Mouse (Mus musculus): Measurements from ENCODE around the gene Dph2. TPM values are rescaled to one million over a fixed set of nuclear protein-coding genes. Genes with fewer than 3 reads are reported as not detected.

The Dph2 gene
- polyA plus RNA-seq, 1 experiment from 2014 or later = 22.0 TPM

DNA sequence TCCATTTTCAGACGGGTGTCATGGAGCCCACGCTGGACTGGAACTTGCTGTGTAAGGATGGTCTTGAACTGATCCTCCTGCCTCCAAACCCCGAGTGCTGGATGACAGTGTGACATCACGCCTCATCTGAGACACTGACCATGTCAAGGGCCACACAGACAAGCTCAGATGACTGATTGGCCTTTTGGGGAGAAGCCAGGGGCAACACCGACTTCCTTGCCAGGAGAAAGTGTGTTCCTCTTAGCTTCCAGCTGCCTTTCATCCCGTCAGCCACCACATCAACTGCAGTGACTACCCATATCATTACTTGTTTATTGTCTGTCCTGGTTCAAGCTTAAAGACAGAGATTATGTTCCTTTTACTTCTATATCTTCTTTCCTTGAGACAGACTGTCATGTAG, 33.1 kb upstream of the Dph2 start:
- ATAC-seq (ENCODE audit: low FRiP score, low TSS enrichment) = no peak
- WGBS = 74% methylated on average over 5 of the region's 6 CpGs
- H3K27me3 ChIP-seq (ENCODE audit: control insufficient read depth, insufficient read depth, low read length) = peaks cover 30% of the 10 kb centered on the region

GRCm38 (mm10) chr4:117923450-117923849, 31.6 kb upstream of the Dph2 start:
- Histone ChIP-seq H3K36me3 (ENCODE audit: control insufficient read depth, insufficient read depth, low read length) (no peaks in the 10 kb centered on the region), H3K4me3 (ENCODE audit: low read length) (no peak overlapping the region), H3K4me2 (replicated peaks; ENCODE audit: low read depth, low read length) (no peak overlapping the region), H3K27me3 (ENCODE audit: control insufficient read depth, insufficient read depth, low read length) (peaks cover 30% of the 10 kb centered on the region), H3K4me1 (ENCODE audit: control insufficient read depth, insufficient read depth, low read length) (peaks cover 9% of the 10 kb centered on the region; the same call in 1 of the 2 replicates), H3K9ac (ENCODE audit: low read depth, low read length) (no peak overlapping the region), H3K27ac (ENCODE audit: low read depth, low read length) (no peak overlapping the region), H3K9me3 (ENCODE audit: control insufficient read depth, low read length) (no peaks in the 10 kb centered on the region)
- no peak for ATAC-seq (ENCODE audit: low FRiP score, low TSS enrichment)
- 54% methylated on average over 2 of the region's 2 CpGs for WGBS

More for the DNA sequence above, 33.1 kb upstream of the Dph2 start:
- Histone ChIP-seq H3K4me1 (ENCODE audit: control insufficient read depth, insufficient read depth, low read length) (peaks cover 14% of the 10 kb centered on the region; the same call in 1 of the 2 replicates), H3K9ac (ENCODE audit: low read depth, low read length) (no peak overlapping the region), H3K4me2 (replicated peaks; ENCODE audit: low read depth, low read length) (no peak overlapping the region), H3K4me3 (ENCODE audit: low read length) (no peak overlapping the region), H3K27ac (ENCODE audit: low read depth, low read length) (no peak overlapping the region), H3K36me3 (ENCODE audit: control insufficient read depth, insufficient read depth, low read length) (no peaks in the 10 kb centered on the region), H3K9me3 (ENCODE audit: control insufficient read depth, low read length) (no peaks in the 10 kb centered on the region)

DNA sequence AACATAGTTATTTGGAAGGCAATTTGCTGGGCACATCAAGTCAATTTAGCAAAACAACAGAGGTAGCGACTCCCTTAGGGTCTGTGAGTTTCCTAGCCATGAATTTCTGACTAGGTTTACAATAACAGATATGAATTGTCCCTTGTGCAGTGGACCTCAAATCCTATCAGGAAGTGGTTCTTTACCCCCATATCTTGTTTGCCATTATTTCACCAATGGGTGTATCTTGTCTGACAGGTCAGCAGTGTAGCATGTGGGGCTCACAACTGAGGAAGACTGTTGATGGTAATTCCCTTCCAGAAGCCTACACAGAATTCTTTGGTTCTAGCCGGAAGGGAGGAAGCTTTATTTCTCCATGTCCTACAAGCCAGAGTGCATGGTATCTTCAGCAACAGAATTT, 29.5 kb upstream of the Dph2 start:
- Histone ChIP-seq H3K9ac (ENCODE audit: low read depth, low read length) (no peak overlapping the region), H3K27me3 (ENCODE audit: control insufficient read depth, insufficient read depth, low read length) (peaks cover 12% of the 10 kb centered on the region), H3K36me3 (ENCODE audit: control insufficient read depth, insufficient read depth, low read length) (no peaks in the 10 kb centered on the region), H3K4me3 (ENCODE audit: low read length) (no peak overlapping the region), H3K4me2 (replicated peaks; ENCODE audit: low read depth, low read length) (no peak overlapping the region), H3K9me3 (ENCODE audit: control insufficient read depth, low read length) (no peaks in the 10 kb centered on the region), H3K4me1 (ENCODE audit: control insufficient read depth, insufficient read depth, low read length) (peaks cover under 1% of the 10 kb centered on the region; the same call in 1 of the 2 replicates), H3K27ac (ENCODE audit: low read depth, low read length) (no peak overlapping the region)
- ATAC-seq (ENCODE audit: low FRiP score, low TSS enrichment) = no peak
- 91% methylated on average over 2 of the region's 2 CpGs for WGBS

- no peaks in the 10 kb centered on the region for H3K27me3 ChIP-seq (ENCODE audit: control insufficient read depth, insufficient read depth, low read length)
- H3K4me2 ChIP-seq (replicated peaks; ENCODE audit: low read depth, low read length) = no peak overlapping the region
- no peak overlapping the region for H3K9ac ChIP-seq (ENCODE audit: low read depth, low read length)
- H3K27ac ChIP-seq (ENCODE audit: low read depth, low read length) = no peak overlapping the region
- WGBS = 89% methylated on average over 5 of the region's 5 CpGs
- no peaks in the 10 kb centered on the region for H3K36me3 ChIP-seq (ENCODE audit: control insufficient read depth, insufficient read depth, low read length)
- peaks cover 12% of the 10 kb centered on the region; the same call in 1 of the 2 replicates for H3K4me1 ChIP-seq (ENCODE audit: control insufficient read depth, insufficient read depth, low read length)
- H3K4me3 ChIP-seq (ENCODE audit: low read length) = no peak overlapping the region
- no peaks in the 10 kb centered on the region for H3K9me3 ChIP-seq (ENCODE audit: control insufficient read depth, low read length)
- no peak for ATAC-seq (ENCODE audit: low FRiP score, low TSS enrichment)
Observed at GRCm38 (mm10) chr4:117918762-117919161, 26.9 kb upstream of the Dph2 start.

DNA sequence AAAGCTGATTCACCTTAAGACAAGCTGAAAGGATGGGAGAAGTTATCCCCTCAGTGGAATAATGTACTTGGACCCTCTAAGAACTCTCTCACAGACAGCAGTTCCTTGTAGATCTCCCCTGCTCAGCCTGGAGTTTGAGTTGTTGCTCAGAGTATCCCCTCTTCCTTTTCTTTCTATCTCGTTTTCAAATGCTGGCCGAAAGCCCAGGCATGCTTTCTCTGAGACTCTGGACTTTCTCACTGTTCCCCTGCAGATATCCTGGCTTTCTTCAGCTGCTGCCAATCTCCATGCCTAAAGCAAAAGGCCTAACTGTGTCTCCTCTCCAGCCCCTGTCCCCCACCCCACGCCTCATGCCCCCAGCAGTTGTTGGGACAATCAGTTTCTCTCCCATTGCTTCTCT, 26.4 kb upstream of the Dph2 start:
- Histone ChIP-seq H3K27ac (ENCODE audit: low read depth, low read length) (no peak overlapping the region), H3K4me3 (ENCODE audit: low read length) (no peak overlapping the region), H3K9ac (ENCODE audit: low read depth, low read length) (no peak overlapping the region), H3K4me2 (replicated peaks; ENCODE audit: low read depth, low read length) (no peak overlapping the region), H3K9me3 (ENCODE audit: control insufficient read depth, low read length) (no peaks in the 10 kb centered on the region), H3K36me3 (ENCODE audit: control insufficient read depth, insufficient read depth, low read length) (no peaks in the 10 kb centered on the region), H3K4me1 (ENCODE audit: control insufficient read depth, insufficient read depth, low read length) (peaks cover 17% of the 10 kb centered on the region), H3K27me3 (ENCODE audit: control insufficient read depth, insufficient read depth, low read length) (no peaks in the 10 kb centered on the region)
- ATAC-seq (ENCODE audit: low FRiP score, low TSS enrichment) = no peak
- 85% methylated on average over 3 of the region's 3 CpGs for WGBS

DNA sequence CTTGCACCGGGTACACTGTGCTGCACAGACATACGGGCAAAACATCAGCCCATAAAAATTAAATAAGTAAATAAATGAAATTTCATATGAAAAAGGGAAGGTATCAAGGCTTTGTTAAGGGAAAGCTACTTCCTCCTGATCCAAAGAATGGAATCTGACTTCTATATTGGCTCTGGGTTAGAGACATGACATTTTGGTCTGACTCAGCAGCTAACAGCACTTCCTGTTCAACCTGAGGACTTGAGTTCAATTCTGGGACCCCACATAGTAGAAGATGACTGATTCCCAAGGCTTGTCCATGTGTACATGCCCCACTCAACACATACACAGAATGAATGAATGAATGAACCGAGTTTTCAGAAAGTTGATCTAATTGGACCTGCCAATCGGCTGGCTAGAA, 26.0 kb upstream of the Dph2 start:
- Histone ChIP-seq H3K4me3 (ENCODE audit: low read length) (no peak overlapping the region), H3K4me2 (replicated peaks; ENCODE audit: low read depth, low read length) (no peak overlapping the region), H3K27me3 (ENCODE audit: control insufficient read depth, insufficient read depth, low read length) (no peaks in the 10 kb centered on the region), H3K4me1 (ENCODE audit: control insufficient read depth, insufficient read depth, low read length) (peaks cover 21% of the 10 kb centered on the region), H3K9ac (ENCODE audit: low read depth, low read length) (no peak overlapping the region), H3K36me3 (ENCODE audit: control insufficient read depth, insufficient read depth, low read length) (no peaks in the 10 kb centered on the region), H3K27ac (ENCODE audit: low read depth, low read length) (no peak overlapping the region), H3K9me3 (ENCODE audit: control insufficient read depth, low read length) (no peaks in the 10 kb centered on the region)
- WGBS = 88% methylated on average over 4 of the region's 4 CpGs
- no peak for ATAC-seq (ENCODE audit: low FRiP score, low TSS enrichment)

GRCm38 (mm10) chr4:117917402-117917801, 25.6 kb upstream of the Dph2 start:
- Histone ChIP-seq H3K4me2 (replicated peaks; ENCODE audit: low read depth, low read length) (no peak overlapping the region), H3K4me1 (ENCODE audit: control insufficient read depth, insufficient read depth, low read length) (peaks cover 25% of the 10 kb centered on the region), H3K4me3 (ENCODE audit: low read length) (no peak overlapping the region), H3K27me3 (ENCODE audit: control insufficient read depth, insufficient read depth, low read length) (no peaks in the 10 kb centered on the region), H3K9ac (ENCODE audit: low read depth, low read length) (no peak overlapping the region), H3K36me3 (ENCODE audit: control insufficient read depth, insufficient read depth, low read length) (no peaks in the 10 kb centered on the region), H3K27ac (ENCODE audit: low read depth, low read length) (no peak overlapping the region), H3K9me3 (ENCODE audit: control insufficient read depth, low read length) (no peaks in the 10 kb centered on the region)
- WGBS = 86% methylated on average over 4 of the region's 4 CpGs
- no peak for ATAC-seq (ENCODE audit: low FRiP score, low TSS enrichment)

DNA sequence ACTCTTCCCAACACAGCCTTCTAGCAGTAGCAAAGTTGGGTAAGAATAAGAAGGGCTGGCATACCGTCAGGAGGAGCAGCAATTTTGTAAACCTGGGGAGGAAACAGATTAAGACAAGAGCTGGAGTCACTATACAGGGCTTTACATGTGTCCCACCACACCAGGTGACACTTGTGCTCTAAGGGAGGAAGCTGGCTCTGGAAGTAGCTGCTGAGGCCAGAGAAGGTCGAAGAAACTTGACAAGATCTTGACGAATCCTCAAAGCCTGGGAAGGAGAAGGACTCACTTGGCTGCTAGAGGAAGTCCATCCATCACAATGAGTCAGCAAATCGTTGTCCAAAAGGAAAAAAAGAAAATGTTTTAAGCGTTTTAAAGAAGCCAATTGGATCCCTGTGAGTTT, 24.6 kb upstream of the Dph2 start:
- WGBS = 82% methylated on average over 5 of the region's 5 CpGs
- Histone ChIP-seq H3K27me3 (ENCODE audit: control insufficient read depth, insufficient read depth, low read length) (no peaks in the 10 kb centered on the region), H3K4me1 (ENCODE audit: control insufficient read depth, insufficient read depth, low read length) (peaks cover 26% of the 10 kb centered on the region), H3K36me3 (ENCODE audit: control insufficient read depth, insufficient read depth, low read length) (peaks cover 6% of the 10 kb centered on the region; the same call in 1 of the 2 replicates), H3K4me2 (replicated peaks; ENCODE audit: low read depth, low read length) (peak overlapping the region; percentile 99; the same call in 1 of the 2 replicates), H3K27ac (ENCODE audit: low read depth, low read length) (no peak overlapping the region; the same call in 1 of the 2 replicates), H3K9ac (ENCODE audit: low read depth, low read length) (no peak overlapping the region), H3K4me3 (ENCODE audit: low read length) (no peak overlapping the region), H3K9me3 (ENCODE audit: control insufficient read depth, low read length) (no peaks in the 10 kb centered on the region)
- ATAC-seq (ENCODE audit: low FRiP score, low TSS enrichment) = no peak

- Histone ChIP-seq H3K4me2 (replicated peaks; ENCODE audit: low read depth, low read length) (peak overlapping the region; percentile 99), H3K36me3 (ENCODE audit: control insufficient read depth, insufficient read depth, low read length) (peaks cover 12% of the 10 kb centered on the region; the same call in 1 of the 2 replicates), H3K9me3 (ENCODE audit: control insufficient read depth, low read length) (no peaks in the 10 kb centered on the region), H3K4me3 (ENCODE audit: low read length) (peak overlapping the region; percentile 76), H3K4me1 (ENCODE audit: control insufficient read depth, insufficient read depth, low read length) (peaks cover 26% of the 10 kb centered on the region), H3K9ac (ENCODE audit: low read depth, low read length) (peak overlapping the region; percentile 74), H3K27ac (ENCODE audit: low read depth, low read length) (peak overlapping the region; percentile 38; the same call in 1 of the 2 replicates), H3K27me3 (ENCODE audit: control insufficient read depth, insufficient read depth, low read length) (no peaks in the 10 kb centered on the region)
- ATAC-seq (ENCODE audit: low FRiP score, low TSS enrichment) = no peak
- 3% methylated on average over 19 of the region's 19 CpGs for WGBS
Observed at GRCm38 (mm10) chr4:117915489-117916105, 23.8 kb upstream of the Dph2 start.

Measured in kidney, embryonic 14.5 days (tissue).